15 mouse cellular contexts compared by ENCODE assay signal in genomic region chr11:109970521-109970920, GRCm38 (mm10).
"Had no signal": no experiment of that assay in that cellular context is flagged by ENCODE, and none has a peak within 500 bp of the region (broad histone marks: within the 10 kb centered on the region; RNA-seq: fewer than 3 reads in every experiment).

No protein-coding gene starts in this region.

- H3K27me3 ChIP-seq: intestine, embryonic 15.5 days; limb, embryonic 13.5 days; liver, embryonic 12.5 days; megakaryocyte, embryonic 14.5 days; midbrain, embryonic 15.5 days; neural tube, embryonic 12.5 days had no signal

- DNase-seq: left cerebral cortex, postnatal 4 days; lung, embryonic 14.5 days; lung, postnatal 10 days; lung, postnatal 4 days; right cerebral cortex, postnatal 4 days; spleen, adult 18-20 months; thymus, adult 18-20 months; thymus, postnatal 14 days had no signal

- H3K27ac ChIP-seq: intestine, embryonic 15.5 days; limb, embryonic 13.5 days; liver, embryonic 12.5 days; midbrain, embryonic 15.5 days; neural tube, embryonic 12.5 days had no signal

- ATAC-seq: intestine, embryonic 15.5 days; liver, embryonic 12.5 days; midbrain, embryonic 15.5 days had no signal

- H3K36me3 ChIP-seq: intestine, embryonic 15.5 days; midbrain, embryonic 15.5 days; neural tube, embryonic 12.5 days had no signal

- H3K4me3 ChIP-seq: intestine, embryonic 15.5 days; limb, embryonic 13.5 days; liver, embryonic 12.5 days; megakaryocyte, embryonic 14.5 days; midbrain, embryonic 15.5 days; neural tube, embryonic 12.5 days had no signal

- H3K4me1 ChIP-seq: intestine, embryonic 15.5 days; limb, embryonic 13.5 days; liver, embryonic 12.5 days; megakaryocyte, embryonic 14.5 days; midbrain, embryonic 15.5 days; neural tube, embryonic 12.5 days had no signal

- H3K4me2 ChIP-seq: intestine, embryonic 15.5 days; limb, embryonic 13.5 days; liver, embryonic 12.5 days; lung, embryonic 14.5 days; midbrain, embryonic 11.5 days; midbrain, embryonic 15.5 days; neural tube, embryonic 12.5 days had no signal

- H3K9me3 ChIP-seq: midbrain, embryonic 15.5 days; neural tube, embryonic 12.5 days had no signal

- H3K9ac ChIP-seq: intestine, embryonic 15.5 days; limb, embryonic 13.5 days; liver, embryonic 12.5 days; lung, embryonic 14.5 days; midbrain, embryonic 15.5 days; neural tube, embryonic 12.5 days had no signal
